Mouse (Mus musculus): ENCODE results near the gene Fam178b.

Gene Fam178b

GRCm38 (mm10) chr1:36611449-36612123, 71.4 kb downstream of the Fam178b start:
- Histone ChIP-seq H3K27me3 (ENCODE audit: insufficient read depth, low read length) (no peaks in the 10 kb centered on the region), H3K4me3 (replicated peaks; ENCODE audit: low read length) (peak overlapping the region; percentile 23; the same call in 1 of the 2 replicates), H3K36me3 (ENCODE audit: insufficient read depth, low read length) (peaks cover 38% of the 10 kb centered on the region), H3K9me3 (ENCODE audit: low read length) (no peaks in the 10 kb centered on the region), H3K4me1 (replicated peaks; ENCODE audit: low read depth, low read length) (peaks cover 82% of the 10 kb centered on the region)
- TF ChIP-seq POU5F1 (IDR thresholded peaks at IDR 0.05; ENCODE audit: borderline replicate concordance, low read length) (no peak), NANOG (IDR thresholded peaks at IDR 0.05; ENCODE audit: borderline replicate concordance, low read length) (no peak), CTCF (conservative IDR thresholded peaks at IDR 0.05; ENCODE audit: low read length) (no peak)

GRCm38 (mm10) chr1:36608211-36608610, 74.8 kb downstream of the Fam178b start:
- H3K4me3 ChIP-seq (replicated peaks; ENCODE audit: low read length): no peak overlapping the region
- H3K4me1 ChIP-seq (replicated peaks; ENCODE audit: low read depth, low read length): peaks cover 65% of the 10 kb centered on the region
- no peaks in the 10 kb centered on the region for H3K9me3 ChIP-seq (ENCODE audit: low read length)
- H3K36me3 ChIP-seq (ENCODE audit: insufficient read depth, low read length): peaks cover 56% of the 10 kb centered on the region
- H3K27me3 ChIP-seq (ENCODE audit: insufficient read depth, low read length): no peaks in the 10 kb centered on the region
- TF ChIP-seq CTCF (conservative IDR thresholded peaks at IDR 0.05; ENCODE audit: low read length): no peak
- no peak for TF ChIP-seq NANOG (IDR thresholded peaks at IDR 0.05; ENCODE audit: borderline replicate concordance, low read length)
- TF ChIP-seq POU5F1 (IDR thresholded peaks at IDR 0.05; ENCODE audit: borderline replicate concordance, low read length): no peak

DNA sequence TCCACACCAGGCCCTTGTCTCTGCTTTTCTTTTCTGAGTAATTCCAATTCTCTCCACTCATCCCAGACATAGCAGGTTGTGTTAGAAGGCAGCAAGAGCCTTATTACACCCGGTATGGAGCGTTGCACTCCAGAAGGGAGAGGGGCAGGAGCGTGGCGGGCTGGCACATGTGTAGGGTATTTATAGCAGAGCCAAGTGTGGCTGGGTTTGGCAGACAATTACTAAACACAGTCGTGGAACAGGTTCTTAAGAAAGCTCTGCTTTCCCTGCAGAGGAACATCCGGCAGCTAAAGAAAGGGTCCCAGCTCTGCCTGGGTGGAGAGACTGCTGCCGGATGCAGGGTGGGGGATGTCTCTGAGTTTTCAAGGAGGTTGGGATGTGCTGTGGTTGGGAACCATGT, 76.0 kb downstream of the Fam178b start:
- no peaks in the 10 kb centered on the region for H3K27me3 ChIP-seq (ENCODE audit: insufficient read depth, low read length)
- TF ChIP-seq NANOG (IDR thresholded peaks at IDR 0.05; ENCODE audit: borderline replicate concordance, low read length) (no peak), POU5F1 (IDR thresholded peaks at IDR 0.05; ENCODE audit: borderline replicate concordance, low read length) (no peak), CTCF (conservative IDR thresholded peaks at IDR 0.05; ENCODE audit: low read length) (no peak)
- H3K36me3 ChIP-seq (ENCODE audit: insufficient read depth, low read length): peaks cover 61% of the 10 kb centered on the region
- H3K9me3 ChIP-seq (ENCODE audit: low read length): no peaks in the 10 kb centered on the region
- H3K4me1 ChIP-seq (replicated peaks; ENCODE audit: low read depth, low read length): peaks cover 55% of the 10 kb centered on the region
- no peak overlapping the region for H3K4me3 ChIP-seq (replicated peaks; ENCODE audit: low read length)

- H3K9me3 ChIP-seq (ENCODE audit: low read length): no peaks in the 10 kb centered on the region
- peaks cover 83% of the 10 kb centered on the region for H3K36me3 ChIP-seq (ENCODE audit: insufficient read depth, low read length)
- peaks cover 46% of the 10 kb centered on the region for H3K4me1 ChIP-seq (replicated peaks; ENCODE audit: low read depth, low read length)
- TF ChIP-seq POU5F1 (IDR thresholded peaks at IDR 0.05; ENCODE audit: borderline replicate concordance, low read length) (no peak), NANOG (IDR thresholded peaks at IDR 0.05; ENCODE audit: borderline replicate concordance, low read length) (no peak)
- H3K27me3 ChIP-seq (ENCODE audit: insufficient read depth, low read length): no peaks in the 10 kb centered on the region
- no peak overlapping the region for H3K4me3 ChIP-seq (replicated peaks; ENCODE audit: low read length)
Observed at GRCm38 (mm10) chr1:36604254-36605156, 78.5 kb downstream of the Fam178b start.

DNA sequence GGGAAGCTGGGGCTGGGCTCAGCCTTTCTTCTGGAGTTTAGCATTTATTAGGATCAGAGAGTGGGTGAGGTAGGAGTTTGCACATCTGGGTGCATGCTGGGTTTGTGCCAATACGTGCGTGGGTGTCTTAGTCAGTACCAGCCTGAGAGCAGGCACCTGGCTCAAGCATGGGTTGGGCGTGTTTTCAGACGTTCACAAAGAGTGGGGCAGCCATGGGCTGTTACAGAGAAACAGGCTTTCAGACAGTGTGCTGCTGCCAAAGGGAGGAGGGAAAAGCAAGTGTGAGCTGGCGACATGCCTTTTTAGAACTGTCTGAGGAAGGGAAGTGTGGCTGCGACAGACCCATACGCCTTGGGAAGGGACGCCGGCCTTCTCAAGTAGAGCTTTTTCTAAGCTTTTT, 79.6 kb downstream of the Fam178b start:
- peaks cover 45% of the 10 kb centered on the region for H3K4me1 ChIP-seq (replicated peaks; ENCODE audit: low read depth, low read length)
- no peak overlapping the region for H3K4me3 ChIP-seq (replicated peaks; ENCODE audit: low read length)
- TF ChIP-seq POU5F1 (IDR thresholded peaks at IDR 0.05; ENCODE audit: borderline replicate concordance, low read length) (no peak), CTCF (conservative IDR thresholded peaks at IDR 0.05; ENCODE audit: low read length) (no peak), NANOG (IDR thresholded peaks at IDR 0.05; ENCODE audit: borderline replicate concordance, low read length) (no peak)

DNA sequence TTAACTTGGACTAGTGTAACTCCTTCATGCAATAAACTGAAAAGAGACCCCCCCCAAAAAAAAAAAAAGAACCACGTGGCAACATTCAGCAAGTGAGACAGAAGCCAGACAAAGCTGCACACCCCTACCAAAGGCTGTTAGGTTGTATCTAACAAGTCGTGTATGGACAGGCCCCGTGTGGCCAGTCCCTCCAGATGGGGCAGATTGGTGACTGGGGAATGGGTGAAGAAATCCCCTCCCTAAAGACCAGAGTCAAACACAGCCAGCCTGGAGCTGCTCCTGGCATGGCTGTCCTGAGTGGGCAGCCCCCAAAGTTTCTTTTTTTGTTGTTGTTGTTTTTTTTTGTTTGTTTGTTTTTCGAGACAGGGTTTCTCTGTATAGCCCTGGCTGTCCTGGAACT, 80.7 kb downstream of the Fam178b start:
- Histone ChIP-seq H3K4me3 (replicated peaks; ENCODE audit: low read length) (no peak overlapping the region), H3K36me3 (ENCODE audit: insufficient read depth, low read length) (peaks cover 83% of the 10 kb centered on the region), H3K9me3 (ENCODE audit: low read length) (no peaks in the 10 kb centered on the region), H3K27me3 (ENCODE audit: insufficient read depth, low read length) (no peaks in the 10 kb centered on the region), H3K4me1 (replicated peaks; ENCODE audit: low read depth, low read length) (peaks cover 37% of the 10 kb centered on the region)
- TF ChIP-seq CTCF (conservative IDR thresholded peaks at IDR 0.05; ENCODE audit: low read length) (no peak), NANOG (IDR thresholded peaks at IDR 0.05; ENCODE audit: borderline replicate concordance, low read length) (no peak)

More for the DNA sequence above, 79.6 kb downstream of the Fam178b start:
- Histone ChIP-seq H3K9me3 (ENCODE audit: low read length) (no peaks in the 10 kb centered on the region), H3K36me3 (ENCODE audit: insufficient read depth, low read length) (peaks cover 87% of the 10 kb centered on the region), H3K27me3 (ENCODE audit: insufficient read depth, low read length) (no peaks in the 10 kb centered on the region)

- no peaks in the 10 kb centered on the region for H3K27me3 ChIP-seq (ENCODE audit: insufficient read depth, low read length)
- H3K4me1 ChIP-seq (replicated peaks; ENCODE audit: low read depth, low read length): peaks cover 59% of the 10 kb centered on the region
- no peak for TF ChIP-seq CTCF (conservative IDR thresholded peaks at IDR 0.05; ENCODE audit: low read length)
- TF ChIP-seq POU5F1 (IDR thresholded peaks at IDR 0.05; ENCODE audit: borderline replicate concordance, low read length): no peak
- no peak for TF ChIP-seq NANOG (IDR thresholded peaks at IDR 0.05; ENCODE audit: borderline replicate concordance, low read length)
- no peaks in the 10 kb centered on the region for H3K9me3 ChIP-seq (ENCODE audit: low read length)
- H3K36me3 ChIP-seq (ENCODE audit: insufficient read depth, low read length): peaks cover 59% of the 10 kb centered on the region
- no peak overlapping the region for H3K4me3 ChIP-seq (replicated peaks; ENCODE audit: low read length)
Observed at GRCm38 (mm10) chr1:36598411-36598810, 84.6 kb downstream of the Fam178b start.

DNA sequence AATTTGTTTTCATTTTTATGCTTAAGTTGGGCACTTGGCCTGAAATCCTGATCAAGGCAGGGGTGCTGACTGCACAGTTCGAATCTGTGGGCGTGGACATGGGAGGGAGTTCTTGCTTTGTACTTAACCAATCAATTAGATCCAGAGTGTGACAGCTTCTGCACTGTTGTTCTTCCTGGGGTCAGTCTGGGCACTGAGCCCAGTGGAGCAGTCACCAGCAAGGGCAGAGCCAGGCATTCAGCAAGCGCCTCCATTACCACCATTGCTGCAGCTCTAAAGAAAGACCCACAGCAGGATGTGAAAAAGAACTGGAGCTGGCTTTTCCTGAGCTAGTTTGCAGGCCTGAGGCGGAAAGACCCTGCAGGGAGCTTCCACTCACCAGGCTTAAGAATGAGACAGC, 86.9 kb downstream of the Fam178b start:
- no peaks in the 10 kb centered on the region for H3K27me3 ChIP-seq (ENCODE audit: insufficient read depth, low read length)
- no peak overlapping the region for H3K4me3 ChIP-seq (replicated peaks; ENCODE audit: low read length)
- H3K36me3 ChIP-seq (ENCODE audit: insufficient read depth, low read length): peaks cover 46% of the 10 kb centered on the region
- H3K9me3 ChIP-seq (ENCODE audit: low read length): no peaks in the 10 kb centered on the region
- TF ChIP-seq POU5F1 (IDR thresholded peaks at IDR 0.05; ENCODE audit: borderline replicate concordance, low read length) (no peak), NANOG (IDR thresholded peaks at IDR 0.05; ENCODE audit: borderline replicate concordance, low read length) (no peak), CTCF (conservative IDR thresholded peaks at IDR 0.05; ENCODE audit: low read length) (no peak)
- H3K4me1 ChIP-seq (replicated peaks; ENCODE audit: low read depth, low read length): peaks cover 71% of the 10 kb centered on the region

Measured in E14TG2a.4 (cell line).